Mouse (Mus musculus) midbrain, embryonic 10.5 days (tissue): ENCODE results near the gene Olfr165. TPM values are rescaled to one million over a fixed set of nuclear protein-coding genes. Genes with fewer than 3 reads are reported as not detected.
"Not testable (repeated sequence)": the region's sequence is repeated elsewhere in the genome, so short reads cannot be mapped to it uniquely, and the experiment has no call there.

Experiments
- DNase-seq: peaks from one replicate; pipeline ENCODE4 v3.0.0-alpha.2; 2017; ENCODE audit warnings: low spot score
- H3K27ac ChIP-seq: fragments of 300-500 bp; sonication (generic); replicated peaks from 2 replicates; pipeline ENCODE4 v1.5.1; 2016; ENCODE audit warnings: mild to moderate bottlenecking
- H3K27me3 ChIP-seq: fragments of 300-500 bp; sonication (generic); 2 replicates; pipeline ENCODE4 v1.6.1; 2016; ENCODE audit warnings: low read depth, mild to moderate bottlenecking; ENCODE audit not compliant: poor library complexity, severe bottlenecking
- H3K36me3 ChIP-seq: fragments of 300-500 bp; sonication (generic); 2 replicates; pipeline ENCODE4 v1.6.1; 2016; ENCODE audit warnings: mild to moderate bottlenecking, moderate library complexity
- H3K4me1 ChIP-seq: fragments of 300-500 bp; sonication (generic); 2 replicates; pipeline ENCODE4 v1.6.1; 2016
- H3K4me3 ChIP-seq: fragments of 300-500 bp; sonication (generic); 2 replicates; pipeline ENCODE4 v1.5.1; 2016; ENCODE audit warnings: mild to moderate bottlenecking, moderate library complexity
- H3K9me3 ChIP-seq: fragments of 300-500 bp; sonication (generic); replicated peaks from 2 replicates; pipeline ENCODE4 v1.6.1; 2016; ENCODE audit warnings: mild to moderate bottlenecking
- WGBS: fragments of 180-500 bp; shearing (Covaris S2); methylation state at CpG from one replicate; pipeline ENCODE4 v1.1.7; 2016; 5-methylcytosine and 5-hydroxymethylcytosine counted together
- polyA plus RNA-seq: library from polyadenylated mRNA; unstranded; fragments of >200 nt; fragmentation: Nextera tagmentation; extraction: Ambion mirVana; gene quantifications from 2 replicates; pipeline ENCODE4 v1.2.1, GENCODE M21; 2016

Gene Olfr165
- polyA plus RNA-seq = not detected in 2 replicates

GRCm38 (mm10) chr16:19423034-19423433 is at the start of gene Olfr165:
Gene Olfr165 (minus strand): TSS chr16:19423134.
- no peak within 1 kb of the TSS for H3K27ac ChIP-seq
- H3K9me3 ChIP-seq = no peaks in the 10 kb centered on the region
- no peak within 1 kb of the TSS for H3K4me3 ChIP-seq
- H3K4me1 ChIP-seq = no peaks in the 10 kb centered on the region
- 62% methylated on average over 1 of the region's 1 CpGs for whole genome bisulfite sequencing
- H3K36me3 ChIP-seq = no peaks in the 10 kb centered on the region
- no peaks in the 10 kb centered on the region for H3K27me3 ChIP-seq
- no peak for DNase-seq

GRCm38 (mm10) chr16:19464365-19464764 is 41.4 kb upstream of the Olfr165 start:
- Histone ChIP-seq H3K36me3 (no peaks in the 10 kb centered on the region), H3K9me3 (0 out of 2 replicates have a peak, but pooled peaks cover 3% of the 10 kb centered on the region), H3K27me3 (no peaks in the 10 kb centered on the region), H3K4me3 (no peak overlapping the region), H3K4me1 (no peaks in the 10 kb centered on the region), H3K27ac (no peak overlapping the region)
- 82% methylated on average over 1 of the region's 1 CpGs for WGBS
- DNase-seq = no peak

GRCm38 (mm10) chr16:19458741-19459140 is 35.8 kb upstream of the Olfr165 start:
- 85% methylated on average over 4 of the region's 4 CpGs for WGBS
- H3K27me3 ChIP-seq = not testable (repeated sequence)

GRCm38 (mm10) chr16:19387984-19388383 is 35.0 kb downstream of the Olfr165 start:
- Histone ChIP-seq H3K27me3 (no peaks in the 10 kb centered on the region), H3K27ac (no peak overlapping the region), H3K4me1 (no peaks in the 10 kb centered on the region), H3K4me3 (no peak overlapping the region), H3K9me3 (peaks cover 7% of the 10 kb centered on the region), H3K36me3 (no peaks in the 10 kb centered on the region)
- WGBS = 56% methylated on average over 3 of the region's 3 CpGs
- no peak for DNase-seq

More at GRCm38 (mm10) chr16:19458741-19459140, 35.8 kb upstream of the Olfr165 start:
- H3K4me1 ChIP-seq, H3K27ac ChIP-seq, H3K4me3 ChIP-seq, DNase-seq, H3K36me3 ChIP-seq: not testable (repeated sequence)
- peaks cover 17% of the 10 kb centered on the region; the same call in 1 of the 2 replicates for H3K9me3 ChIP-seq

Other genes with a start within 250 kb of the Olfr165 start
- not detected in 2 replicates for gene Olfr164, start 109.1 kb downstream of the Olfr165 start, polyA plus RNA-seq
- not detected in 2 replicates for gene Olfr166, start 60.6 kb upstream of the Olfr165 start, polyA plus RNA-seq
- not detected in 2 replicates for gene Olfr167, start 99.1 kb upstream of the Olfr165 start, polyA plus RNA-seq
- not detected in 2 replicates for gene Olfr168, start 112.4 kb upstream of the Olfr165 start, polyA plus RNA-seq
- not detected in 2 replicates for gene Olfr169, start 148.7 kb upstream of the Olfr165 start, polyA plus RNA-seq
- not detected in 2 replicates for gene Olfr170, start 188.7 kb upstream of the Olfr165 start, polyA plus RNA-seq
- gene Olfr171, start 206.8 kb upstream of the Olfr165 start, polyA plus RNA-seq = not detected in 2 replicates